Mouse (Mus musculus) lung, embryonic 16.5 days (tissue): ENCODE data around the gene Parl. TPM values are rescaled to one million over a fixed set of nuclear protein-coding genes. Genes with fewer than 3 reads are reported as not detected.

Source experiments
- ATAC-seq: fragments of 200-750 bp; cut with Nextera tagmentation; 2 replicates; pipeline ENCODE4 v1.8.0; 2017; ENCODE audit warnings: low read depth, mild to moderate bottlenecking, moderate library complexity
- H3K27ac ChIP-seq: fragments of 300-500 bp; sonication (generic); 2 replicates; pipeline ENCODE4 v1.5.1; 2014; ENCODE audit warnings: mild to moderate bottlenecking, control low read depth, low read length
- H3K27me3 ChIP-seq: fragments of 300-500 bp; sonication (generic); 2 replicates; pipeline ENCODE4 v1.6.1; 2014; ENCODE audit warnings: low read depth, low read length, mixed read lengths; ENCODE audit not compliant: control insufficient read depth, insufficient read depth
- H3K36me3 ChIP-seq: fragments of 300-500 bp; sonication (generic); 2 replicates; pipeline ENCODE4 v1.6.1; 2014; ENCODE audit warnings: low read length; ENCODE audit not compliant: control insufficient read depth, insufficient read depth
- H3K4me1 ChIP-seq: fragments of 300-500 bp; sonication (generic); replicated peaks from 2 replicates; pipeline ENCODE4 v1.6.1; 2014; ENCODE audit warnings: low read length, mixed read lengths; ENCODE audit not compliant: control insufficient read depth, insufficient read depth
- H3K4me2 ChIP-seq: fragments of 300-500 bp; sonication (generic); 2 replicates; pipeline ENCODE4 v1.6.1; 2014; ENCODE audit warnings: low read depth, low read length, control low read depth
- H3K4me3 ChIP-seq: fragments of 300-500 bp; sonication (generic); 2 replicates; pipeline ENCODE4 v1.5.1; 2014; ENCODE audit warnings: mild to moderate bottlenecking, low read length, control low read depth
- H3K9ac ChIP-seq: fragments of 300-500 bp; sonication (generic); 2 replicates; pipeline ENCODE4 v1.6.1; 2014; ENCODE audit warnings: low read length, control low read depth
- H3K9me3 ChIP-seq: fragments of 300-500 bp; sonication (generic); 2 replicates; pipeline ENCODE4 v1.6.1; 2016; ENCODE audit warnings: low read length; ENCODE audit not compliant: control insufficient read depth
- WGBS: fragments of 180-500 bp; shearing (Covaris S2); extraction: QIAGEN DNeasy Blood & Tissue Kit; methylation state at CpG from one replicate; pipeline ENCODE4 v1.1.7; 2014; 5-methylcytosine and 5-hydroxymethylcytosine counted together
- polyA plus RNA-seq: library from polyadenylated mRNA; unstranded; fragments of >200 nt; fragmentation: Nextera tagmentation; extraction: Ambion mirVana; gene quantifications from 2 replicates; pipeline ENCODE4 v1.2.1, GENCODE M21; 2015

Parl gene
- polyA plus RNA-seq, 1 experiment from 2014 or later = 76.6 TPM

- WGBS = 68% methylated on average over 4 of the region's 4 CpGs
- Histone ChIP-seq H3K9me3 (no peaks in the 10 kb centered on the region), H3K36me3 (no peaks in the 10 kb centered on the region), H3K27ac (no peak overlapping the region), H3K27me3 (no peaks in the 10 kb centered on the region), H3K4me1 (no peaks in the 10 kb centered on the region), H3K4me2 (no peak overlapping the region), H3K4me3 (no peak overlapping the region), H3K9ac (no peak overlapping the region)
- no peak for ATAC-seq
Observed at GRCm38 (mm10) chr16:20315266-20315665, 13.1 kb upstream of the Parl start.

- no peak overlapping the region for H3K4me2 ChIP-seq
- H3K9me3 ChIP-seq = no peaks in the 10 kb centered on the region
- ATAC-seq = no peak
- H3K9ac ChIP-seq = no peak overlapping the region
- no peaks in the 10 kb centered on the region for H3K27me3 ChIP-seq
- no peaks in the 10 kb centered on the region for H3K4me1 ChIP-seq
- WGBS = 51% methylated on average over 14 of the region's 14 CpGs
- no peak overlapping the region for H3K27ac ChIP-seq
- no peak overlapping the region for H3K4me3 ChIP-seq
- H3K36me3 ChIP-seq = no peaks in the 10 kb centered on the region
Observed at GRCm38 (mm10) chr16:20312272-20312671, 10.1 kb upstream of the Parl start.

GRCm38 (mm10) chr16:20300076-20300475 is 2.1 kb downstream of the Parl start:
- Histone ChIP-seq H3K9ac (no peak overlapping the region), H3K36me3 (peaks cover 9% of the 10 kb centered on the region), H3K27ac (no peak overlapping the region), H3K4me2 (no peak overlapping the region), H3K27me3 (no peaks in the 10 kb centered on the region), H3K9me3 (no peaks in the 10 kb centered on the region), H3K4me3 (no peak overlapping the region), H3K4me1 (peaks cover 11% of the 10 kb centered on the region)
- WGBS = 89% methylated on average over 2 of the region's 2 CpGs
- no peak for ATAC-seq

- Histone ChIP-seq H3K36me3 (peaks cover 26% of the 10 kb centered on the region), H3K4me3 (no peak overlapping the region), H3K9ac (no peak overlapping the region), H3K4me2 (no peak overlapping the region), H3K27me3 (no peaks in the 10 kb centered on the region), H3K9me3 (no peaks in the 10 kb centered on the region), H3K4me1 (no peaks in the 10 kb centered on the region), H3K27ac (no peak overlapping the region)
- no peak for ATAC-seq
- WGBS = 72% methylated on average over 4 of the region's 4 CpGs
Observed at GRCm38 (mm10) chr16:20280238-20280637, 21.9 kb downstream of the Parl start.

GRCm38 (mm10) chr16:20279395-20279794 is 22.8 kb downstream of the Parl start:
- no peak overlapping the region for H3K9ac ChIP-seq
- no peak overlapping the region for H3K4me3 ChIP-seq
- WGBS = 81% methylated on average over 5 of the region's 5 CpGs
- no peaks in the 10 kb centered on the region for H3K9me3 ChIP-seq
- H3K27ac ChIP-seq = no peak overlapping the region
- no peak for ATAC-seq
- no peaks in the 10 kb centered on the region for H3K27me3 ChIP-seq
- no peaks in the 10 kb centered on the region for H3K4me1 ChIP-seq
- H3K36me3 ChIP-seq = peaks cover 23% of the 10 kb centered on the region
- H3K4me2 ChIP-seq = no peak overlapping the region

- 9% methylated on average over 3 of the region's 3 CpGs for WGBS
- H3K36me3 ChIP-seq = peaks cover 1% of the 10 kb centered on the region
- no peaks in the 10 kb centered on the region for H3K4me1 ChIP-seq
- H3K4me3 ChIP-seq = no peak overlapping the region
- no peaks in the 10 kb centered on the region for H3K9me3 ChIP-seq
- ATAC-seq = no peak
- H3K9ac ChIP-seq = no peak overlapping the region
- H3K27ac ChIP-seq = no peak overlapping the region
- no peak overlapping the region for H3K4me2 ChIP-seq
- no peaks in the 10 kb centered on the region for H3K27me3 ChIP-seq
Observed at GRCm38 (mm10) chr16:20272994-20273393, 29.2 kb downstream of the Parl start.

- WGBS = 69% methylated on average over 4 of the region's 4 CpGs
- Histone ChIP-seq H3K27me3 (no peaks in the 10 kb centered on the region), H3K27ac (no peak overlapping the region), H3K36me3 (no peaks in the 10 kb centered on the region), H3K9ac (no peak overlapping the region), H3K4me3 (no peak overlapping the region), H3K4me1 (no peaks in the 10 kb centered on the region), H3K4me2 (no peak overlapping the region), H3K9me3 (no peaks in the 10 kb centered on the region)
- ATAC-seq = no peak
Observed at GRCm38 (mm10) chr16:20271339-20271738, 30.8 kb downstream of the Parl start.

GRCm38 (mm10) chr16:20265089-20265488 is 37.1 kb downstream of the Parl start:
- H3K4me2 ChIP-seq = no peak overlapping the region
- no peak overlapping the region for H3K4me3 ChIP-seq
- 65% methylated on average over 7 of the region's 7 CpGs for WGBS
- ATAC-seq = no peak
- H3K4me1 ChIP-seq = no peaks in the 10 kb centered on the region
- no peaks in the 10 kb centered on the region for H3K36me3 ChIP-seq
- H3K9me3 ChIP-seq = no peaks in the 10 kb centered on the region
- H3K27ac ChIP-seq = no peak overlapping the region
- no peak overlapping the region for H3K9ac ChIP-seq
- no peaks in the 10 kb centered on the region for H3K27me3 ChIP-seq

- Histone ChIP-seq H3K9ac (no peak overlapping the region), H3K27ac (no peak overlapping the region), H3K9me3 (no peaks in the 10 kb centered on the region), H3K27me3 (no peaks in the 10 kb centered on the region), H3K4me1 (no peaks in the 10 kb centered on the region), H3K4me3 (no peak overlapping the region), H3K4me2 (no peak overlapping the region), H3K36me3 (no peaks in the 10 kb centered on the region)
- 77% methylated on average over 5 of the region's 5 CpGs for WGBS
- ATAC-seq = no peak
Observed at GRCm38 (mm10) chr16:20257926-20258325, 44.3 kb downstream of the Parl start.
